8 mouse cellular contexts compared by ENCODE assay signal in genomic region chr10:80561116-80561944, GRCm38 (mm10). TPM values are rescaled to one million over a fixed set of nuclear protein-coding genes. Genes with fewer than 3 reads are reported as not detected.
DNase-seq lines count a peak whose midpoint lies in the region; ATAC-seq and TF ChIP-seq lines count a peak whose summit lies in the region.

Gene Rexo1, minus strand, starts transcription at chr10:80561560.

- TF ChIP-seq CTCF in lung, postnatal 0 days (IDR thresholded peaks at IDR 0.05), result peak; percentile 89

- no peaks in the 10 kb centered on the region for H3K9me3 ChIP-seq in hindbrain, embryonic 10.5 days
- H3K9me3 ChIP-seq in lung, postnatal 0 days (ENCODE audit: low read length), result no peaks in the 10 kb centered on the region

- H3K4me1 ChIP-seq in hindbrain, embryonic 10.5 days (replicated peaks), result peaks cover 54% of the 10 kb centered on the region
- H3K4me1 ChIP-seq in lung, postnatal 0 days (ENCODE audit: insufficient read depth, low read depth, low read length), result peaks cover 23% of the 10 kb centered on the region; the same call in 1 of the 2 replicates

- under 1% methylated on average over 72 of the region's 72 CpGs for WGBS in hindbrain, embryonic 10.5 days
- WGBS in lung, postnatal 0 days, result 1% methylated on average over 71 of the region's 72 CpGs

- H3K27ac ChIP-seq in hindbrain, embryonic 10.5 days, result peak within 1 kb of the TSS; percentile 99
- peak within 1 kb of the TSS; percentile 90 for H3K27ac ChIP-seq in lung, postnatal 0 days (ENCODE audit: low read length)

- H3K9ac ChIP-seq in lung, postnatal 0 days (replicated peaks; ENCODE audit: low read depth), result peak within 1 kb of the TSS; percentile 93

- peak; percentile 74 for ATAC-seq in frontal cortex, adult (ENCODE audit: low TSS enrichment)
- ATAC-seq in lung, postnatal 0 days, result peak; percentile 88

- no peaks in the 10 kb centered on the region for H3K27me3 ChIP-seq in hindbrain, embryonic 10.5 days (ENCODE audit: insufficient read depth, poor library complexity, severe bottlenecking)
- H3K27me3 ChIP-seq in lung, postnatal 0 days (replicated peaks; ENCODE audit: insufficient read depth, low read length), result no peaks in the 10 kb centered on the region

- H3K4me3 ChIP-seq in hindbrain, embryonic 10.5 days, result peak within 1 kb of the TSS; percentile 83
- H3K4me3 ChIP-seq in lung, postnatal 0 days (ENCODE audit: low read depth, low read length), result peak within 1 kb of the TSS; percentile 99

- no peaks in the 10 kb centered on the region; the same call in 1 of the 2 replicates for H3K36me3 ChIP-seq in hindbrain, embryonic 10.5 days
- H3K36me3 ChIP-seq in lung, postnatal 0 days (ENCODE audit: insufficient read depth, low read length), result no peaks in the 10 kb centered on the region

- peak within 1 kb of the TSS; percentile 79 for H3K4me2 ChIP-seq in lung, postnatal 0 days (replicated peaks; ENCODE audit: low read depth, low read length)

- peak; percentile 79 for TF ChIP-seq EP300 in lung, postnatal 0 days (IDR thresholded peaks at IDR 0.05)

- DNase-seq in MN1 (ENCODE audit: low spot score), result peak; percentile 94
- DNase-seq in cerebellum, adult 9-10 months, result peak; percentile 95
- DNase-seq in hindbrain, embryonic 10.5 days (ENCODE audit: low spot score), result peak; percentile 94
- peak; percentile 94 for DNase-seq in layer of hippocampus, adult 9-11 months
- DNase-seq in lung, postnatal 0 days (ENCODE audit: low spot score), result peak; percentile 96
- peak; percentile 88 for DNase-seq in ovary, postnatal 14 days (ENCODE audit: low spot score)
- peak; percentile 95 for DNase-seq in thymus, postnatal 14 days

RNA-seq across cellular contexts. Expression of gene Rexo1, which starts in this region (rescaled TPM):
- 33.3 and 38.5 TPM in 2 replicates for polyA plus RNA-seq in hindbrain, embryonic 10.5 days (2016; fragmentation: Nextera tagmentation; extraction: Ambion mirVana)
- polyA plus RNA-seq in lung, postnatal 0 days (2015; fragmentation: Nextera tagmentation; extraction: Ambion mirVana), result 12.9 TPM in 2 replicates

Comparison
In these comparisons a context has a peak if more than half of its experiments do, and no peak if none do; other contexts are left out.
1. Peak in every context shown above with its lines: DNase-seq, ATAC-seq, H3K4me3 ChIP-seq and H3K27ac ChIP-seq.